Mouse (Mus musculus): ENCODE measurements around the gene Gipc3. TPM values are rescaled to one million over a fixed set of nuclear protein-coding genes. Genes with fewer than 3 reads are reported as not detected.

The Gipc3 gene
- polyA plus RNA-seq, 1 experiment, result 4.1 TPM

DNA sequence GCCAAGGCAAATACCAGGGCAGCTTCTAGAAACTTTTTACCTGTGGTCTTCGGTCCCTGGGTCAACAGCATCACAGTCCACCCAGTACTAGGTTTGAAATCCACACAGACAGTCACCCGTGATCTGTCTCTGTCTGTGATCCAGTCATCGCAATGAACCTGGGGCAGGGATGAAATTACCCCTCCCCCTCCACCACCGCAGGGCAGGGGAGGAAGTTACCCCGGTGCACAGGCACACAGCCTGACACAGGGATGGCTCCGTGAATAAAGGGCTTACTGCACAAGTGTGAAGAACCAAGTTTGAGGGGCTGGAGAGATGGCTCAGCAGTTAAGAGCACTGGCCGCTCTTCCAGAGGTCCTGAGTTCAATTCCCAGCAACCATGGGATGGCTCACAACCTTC lies 39.3 kb downstream of the Gipc3 start:
- H3K27ac ChIP-seq (ENCODE audit: control insufficient read depth, insufficient read depth, low read depth, low read length), result no peak overlapping the region
- no peaks in the 10 kb centered on the region for H3K36me3 ChIP-seq (ENCODE audit: control insufficient read depth, insufficient read depth, low read length)
- TF ChIP-seq POLR2A (IDR thresholded peaks at IDR 0.05; ENCODE audit: control insufficient read depth, low read depth, low read length) (no peak), CTCF (IDR thresholded peaks at IDR 0.05; ENCODE audit: control insufficient read depth, insufficient read depth, insufficient replicate concordance, low read depth, low read length) (no peak)
- no peak overlapping the region for H3K4me3 ChIP-seq (ENCODE audit: control insufficient read depth, low read depth, low read length)
- H3K27me3 ChIP-seq (ENCODE audit: control insufficient read depth, insufficient read depth, low read length), result no peaks in the 10 kb centered on the region
- H3K4me1 ChIP-seq (ENCODE audit: control insufficient read depth, insufficient read depth, low read length), result no peaks in the 10 kb centered on the region; the same call in 1 of the 2 replicates

- H3K27ac ChIP-seq (ENCODE audit: control insufficient read depth, insufficient read depth, low read depth, low read length), result no peak overlapping the region
- TF ChIP-seq POLR2A (IDR thresholded peaks at IDR 0.05; ENCODE audit: control insufficient read depth, low read depth, low read length) (no peak), CTCF (IDR thresholded peaks at IDR 0.05; ENCODE audit: control insufficient read depth, insufficient read depth, insufficient replicate concordance, low read depth, low read length) (no peak)
- H3K36me3 ChIP-seq (ENCODE audit: control insufficient read depth, insufficient read depth, low read length), result no peaks in the 10 kb centered on the region
- no peaks in the 10 kb centered on the region; the same call in 1 of the 2 replicates for H3K4me1 ChIP-seq (ENCODE audit: control insufficient read depth, insufficient read depth, low read length)
- no peak overlapping the region for H3K4me3 ChIP-seq (ENCODE audit: control insufficient read depth, low read depth, low read length)
- H3K27me3 ChIP-seq (ENCODE audit: control insufficient read depth, insufficient read depth, low read length), result no peaks in the 10 kb centered on the region
Measured at GRCm38 (mm10) chr10:81303258-81303657, 39.8 kb downstream of the Gipc3 start.

DNA sequence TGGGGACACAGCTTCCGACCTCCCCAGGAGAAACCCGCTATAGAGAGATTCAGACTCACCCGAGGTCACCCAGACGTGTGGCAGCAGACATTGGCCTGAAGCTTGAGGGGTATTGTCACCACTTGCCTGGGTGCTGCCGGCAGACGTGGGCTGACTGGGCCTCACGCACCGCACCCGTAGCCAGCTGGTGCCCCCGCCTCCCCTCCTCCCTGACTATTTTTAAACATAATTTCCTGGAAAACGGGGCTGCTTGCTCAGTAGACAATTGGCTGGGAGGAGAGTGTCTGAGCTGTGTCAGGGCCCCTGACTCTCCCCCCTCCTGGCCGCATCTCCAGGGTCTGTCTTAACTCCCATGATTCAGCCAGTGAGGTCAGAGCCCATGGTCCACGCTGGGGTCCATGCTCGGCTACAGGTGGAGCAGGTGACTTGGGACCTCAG lies 40.3 kb downstream of the Gipc3 start:
- Histone ChIP-seq H3K4me3 (ENCODE audit: control insufficient read depth, low read depth, low read length) (no peak overlapping the region), H3K36me3 (ENCODE audit: control insufficient read depth, insufficient read depth, low read length) (no peaks in the 10 kb centered on the region), H3K4me1 (ENCODE audit: control insufficient read depth, insufficient read depth, low read length) (no peaks in the 10 kb centered on the region; the same call in 1 of the 2 replicates), H3K27ac (ENCODE audit: control insufficient read depth, insufficient read depth, low read depth, low read length) (no peak overlapping the region), H3K27me3 (ENCODE audit: control insufficient read depth, insufficient read depth, low read length) (no peaks in the 10 kb centered on the region)
- TF ChIP-seq POLR2A (IDR thresholded peaks at IDR 0.05; ENCODE audit: control insufficient read depth, low read depth, low read length) (no peak), CTCF (IDR thresholded peaks at IDR 0.05; ENCODE audit: control insufficient read depth, insufficient read depth, insufficient replicate concordance, low read depth, low read length) (no peak)

- Histone ChIP-seq H3K4me3 (ENCODE audit: control insufficient read depth, low read depth, low read length) (no peak overlapping the region), H3K36me3 (ENCODE audit: control insufficient read depth, insufficient read depth, low read length) (no peaks in the 10 kb centered on the region), H3K27ac (ENCODE audit: control insufficient read depth, insufficient read depth, low read depth, low read length) (no peak overlapping the region), H3K27me3 (ENCODE audit: control insufficient read depth, insufficient read depth, low read length) (no peaks in the 10 kb centered on the region), H3K4me1 (ENCODE audit: control insufficient read depth, insufficient read depth, low read length) (no peaks in the 10 kb centered on the region; the same call in 1 of the 2 replicates)
- no peak for TF ChIP-seq CTCF (IDR thresholded peaks at IDR 0.05; ENCODE audit: control insufficient read depth, insufficient read depth, insufficient replicate concordance, low read depth, low read length)
- no peak for TF ChIP-seq POLR2A (IDR thresholded peaks at IDR 0.05; ENCODE audit: control insufficient read depth, low read depth, low read length)
Measured at GRCm38 (mm10) chr10:81302288-81302687, 40.8 kb downstream of the Gipc3 start.

DNA sequence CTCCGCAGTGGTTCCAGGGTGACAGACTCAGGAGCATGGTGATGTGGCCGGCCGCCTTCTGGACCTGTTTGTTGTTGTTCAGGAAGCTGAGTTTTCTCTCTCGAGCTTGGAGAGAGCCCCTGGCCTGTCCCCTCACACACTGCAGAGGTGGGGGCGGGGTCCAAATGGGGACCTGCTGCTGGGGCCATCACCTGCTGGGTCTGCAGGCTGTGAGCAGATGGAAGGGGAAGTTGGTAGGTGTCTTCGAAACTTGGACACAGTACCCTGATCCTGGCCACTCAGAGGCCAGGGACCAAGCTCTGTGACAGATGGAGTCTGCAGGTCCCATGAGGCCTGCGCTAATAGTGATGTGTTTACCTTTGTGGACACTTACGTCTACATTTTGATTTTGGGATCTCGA lies 41.7 kb downstream of the Gipc3 start:
- no peaks in the 10 kb centered on the region for H3K36me3 ChIP-seq (ENCODE audit: control insufficient read depth, insufficient read depth, low read length)
- H3K27ac ChIP-seq (ENCODE audit: control insufficient read depth, insufficient read depth, low read depth, low read length), result no peak overlapping the region
- TF ChIP-seq POLR2A (IDR thresholded peaks at IDR 0.05; ENCODE audit: control insufficient read depth, low read depth, low read length) (no peak), CTCF (IDR thresholded peaks at IDR 0.05; ENCODE audit: control insufficient read depth, insufficient read depth, insufficient replicate concordance, low read depth, low read length) (no peak)
- no peaks in the 10 kb centered on the region; the same call in 1 of the 2 replicates for H3K4me1 ChIP-seq (ENCODE audit: control insufficient read depth, insufficient read depth, low read length)
- H3K4me3 ChIP-seq (ENCODE audit: control insufficient read depth, low read depth, low read length), result no peak overlapping the region
- no peaks in the 10 kb centered on the region for H3K27me3 ChIP-seq (ENCODE audit: control insufficient read depth, insufficient read depth, low read length)

DNA sequence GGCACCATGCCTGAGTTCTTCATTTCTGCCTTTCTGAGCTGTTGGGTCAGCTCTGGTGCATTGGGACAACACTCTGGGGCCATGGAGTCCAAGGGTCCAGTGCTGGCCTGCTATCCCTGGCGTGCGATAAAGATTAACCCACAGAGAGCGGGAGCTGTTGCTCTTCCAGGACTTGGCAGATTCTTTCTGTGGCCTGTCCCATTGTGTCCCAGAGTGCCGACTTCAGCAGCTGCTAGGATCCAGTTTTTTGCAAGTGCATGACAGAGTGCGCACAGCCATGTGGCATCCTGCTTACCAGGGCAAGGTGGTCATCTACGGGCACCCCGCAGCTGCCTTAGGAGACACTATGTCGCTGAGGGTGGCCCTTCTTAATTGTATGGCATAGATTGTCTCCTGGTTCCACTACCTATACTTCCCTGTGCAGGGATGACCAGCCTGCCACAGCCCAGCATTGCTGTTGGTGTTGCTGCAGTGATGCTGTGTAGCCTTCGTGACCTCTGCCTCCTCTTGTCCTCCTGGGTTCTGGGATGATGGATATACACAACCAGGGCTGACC lies 42.6 kb downstream of the Gipc3 start:
- Histone ChIP-seq H3K27ac (ENCODE audit: control insufficient read depth, insufficient read depth, low read depth, low read length) (no peak overlapping the region), H3K36me3 (ENCODE audit: control insufficient read depth, insufficient read depth, low read length) (no peaks in the 10 kb centered on the region), H3K27me3 (ENCODE audit: control insufficient read depth, insufficient read depth, low read length) (no peaks in the 10 kb centered on the region), H3K4me1 (ENCODE audit: control insufficient read depth, insufficient read depth, low read length) (no peaks in the 10 kb centered on the region; the same call in 1 of the 2 replicates), H3K4me3 (ENCODE audit: control insufficient read depth, low read depth, low read length) (no peak overlapping the region)
- TF ChIP-seq POLR2A (IDR thresholded peaks at IDR 0.05; ENCODE audit: control insufficient read depth, low read depth, low read length) (no peak), CTCF (IDR thresholded peaks at IDR 0.05; ENCODE audit: control insufficient read depth, insufficient read depth, insufficient replicate concordance, low read depth, low read length) (no peak)

DNA sequence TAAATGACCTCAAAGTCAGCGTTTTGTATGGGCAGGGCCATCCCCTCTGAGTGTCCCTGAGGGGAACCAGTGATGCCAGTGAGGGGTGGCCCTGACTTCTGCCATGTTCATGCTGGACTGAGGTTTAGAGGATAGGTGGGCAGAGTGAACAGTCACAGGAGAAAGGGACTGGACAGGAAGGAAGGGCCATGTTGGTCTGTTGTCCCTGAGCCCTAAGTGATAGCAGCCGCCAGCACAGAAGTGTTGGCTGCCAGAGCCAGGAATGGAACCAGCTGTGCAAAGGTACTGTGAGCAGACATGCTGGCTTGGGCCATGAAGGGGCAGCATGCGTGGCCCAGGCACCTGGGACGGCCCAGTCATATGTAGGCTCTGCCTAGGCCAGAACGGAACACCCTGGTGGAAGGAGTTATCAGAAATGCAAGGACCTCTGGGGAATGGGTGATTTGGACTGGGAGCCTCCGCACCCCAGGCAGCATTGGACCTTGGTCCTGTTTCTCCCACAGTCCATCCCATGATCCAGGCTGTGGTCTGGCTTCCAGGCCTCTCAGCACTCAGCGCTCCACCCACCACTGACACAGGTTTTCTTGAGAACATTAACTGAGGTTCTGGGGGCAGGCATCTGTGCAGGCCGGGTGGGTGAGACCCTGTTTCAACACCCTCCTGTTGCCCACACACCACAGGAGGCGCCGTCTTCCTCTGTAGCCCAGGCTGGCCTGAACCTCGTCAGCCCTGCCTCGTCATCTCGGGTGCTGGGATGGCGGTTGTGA lies 43.3 kb downstream of the Gipc3 start:
- Histone ChIP-seq H3K27me3 (ENCODE audit: control insufficient read depth, insufficient read depth, low read length) (no peaks in the 10 kb centered on the region), H3K36me3 (ENCODE audit: control insufficient read depth, insufficient read depth, low read length) (no peaks in the 10 kb centered on the region), H3K4me3 (ENCODE audit: control insufficient read depth, low read depth, low read length) (no peak overlapping the region), H3K27ac (ENCODE audit: control insufficient read depth, insufficient read depth, low read depth, low read length) (no peak overlapping the region), H3K4me1 (ENCODE audit: control insufficient read depth, insufficient read depth, low read length) (no peaks in the 10 kb centered on the region; the same call in 1 of the 2 replicates)
- TF ChIP-seq POLR2A (IDR thresholded peaks at IDR 0.05; ENCODE audit: control insufficient read depth, low read depth, low read length), result no peak
- TF ChIP-seq CTCF (IDR thresholded peaks at IDR 0.05; ENCODE audit: control insufficient read depth, insufficient read depth, insufficient replicate concordance, low read depth, low read length), result no peak

Data from testis, adult 2 months (tissue).